Mouse (Mus musculus) hindbrain, embryonic 10.5 days (tissue): ENCODE data around the gene Zcchc9. TPM values are rescaled to one million over a fixed set of nuclear protein-coding genes. Genes with fewer than 3 reads are reported as not detected.
"Not testable (repeated sequence)": the region's sequence is repeated elsewhere in the genome, so short reads cannot be mapped to it uniquely, and the experiment has no call there.

Experiments
- DNase-seq: peaks from one replicate; pipeline ENCODE4 v3.0.0-alpha.2; 2017; ENCODE audit warnings: low spot score
- H3K27ac ChIP-seq: fragments of 300-500 bp; sonication (generic); 2 replicates; pipeline ENCODE4 v1.5.1; 2016; ENCODE audit warnings: mild to moderate bottlenecking, moderate library complexity
- H3K27me3 ChIP-seq: fragments of 300-500 bp; sonication (generic); 2 replicates; pipeline ENCODE4 v1.6.1; 2016; ENCODE audit warnings: mild to moderate bottlenecking; ENCODE audit not compliant: poor library complexity, insufficient read depth, severe bottlenecking
- H3K36me3 ChIP-seq: fragments of 300-500 bp; sonication (generic); 2 replicates; pipeline ENCODE4 v1.6.1; 2016; ENCODE audit warnings: mild to moderate bottlenecking, moderate library complexity
- H3K4me1 ChIP-seq: fragments of 300-500 bp; sonication (generic); replicated peaks from 2 replicates; pipeline ENCODE4 v1.6.1; 2016; ENCODE audit warnings: mild to moderate bottlenecking
- H3K4me3 ChIP-seq: fragments of 300-500 bp; sonication (generic); 2 replicates; pipeline ENCODE4 v1.5.1; 2016; ENCODE audit warnings: mild to moderate bottlenecking, moderate library complexity
- H3K9me3 ChIP-seq: fragments of 300-500 bp; sonication (generic); 2 replicates; pipeline ENCODE4 v1.6.1; 2016; ENCODE audit warnings: mild to moderate bottlenecking, moderate library complexity
- WGBS: fragments of 180-500 bp; shearing (Covaris S2); methylation state at CpG from one replicate; pipeline ENCODE4 v1.1.7; 2016; 5-methylcytosine and 5-hydroxymethylcytosine counted together
- polyA plus RNA-seq: library from polyadenylated mRNA; unstranded; fragments of >200 nt; fragmentation: Nextera tagmentation; extraction: Ambion mirVana; gene quantifications from 2 replicates; pipeline ENCODE4 v1.2.1, GENCODE M21; 2016

Gene Zcchc9
- polyA plus RNA-seq, 1 experiment from 2014 or later = 25.5 TPM

DNA sequence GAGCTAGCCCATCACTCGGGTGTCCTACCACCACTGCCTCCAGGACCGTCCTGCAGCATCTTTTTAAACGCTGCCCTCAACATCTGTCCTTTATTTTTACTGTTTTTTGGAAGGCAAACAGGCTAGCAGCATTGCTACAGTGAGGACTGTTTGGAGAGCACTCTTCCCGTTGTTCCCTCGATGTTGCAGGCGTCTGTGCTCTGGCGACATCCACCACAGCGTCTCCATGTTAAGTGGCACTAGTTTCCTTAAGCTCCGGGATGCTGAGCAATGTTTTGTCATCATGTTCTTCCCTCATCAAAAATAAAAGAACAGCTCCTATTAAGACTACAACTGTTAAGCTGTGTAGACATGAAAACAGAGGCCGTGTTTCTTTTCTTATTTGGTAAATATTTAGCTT lies 11.9 kb downstream of the Zcchc9 start:
- H3K27ac ChIP-seq = no peak overlapping the region

DNA sequence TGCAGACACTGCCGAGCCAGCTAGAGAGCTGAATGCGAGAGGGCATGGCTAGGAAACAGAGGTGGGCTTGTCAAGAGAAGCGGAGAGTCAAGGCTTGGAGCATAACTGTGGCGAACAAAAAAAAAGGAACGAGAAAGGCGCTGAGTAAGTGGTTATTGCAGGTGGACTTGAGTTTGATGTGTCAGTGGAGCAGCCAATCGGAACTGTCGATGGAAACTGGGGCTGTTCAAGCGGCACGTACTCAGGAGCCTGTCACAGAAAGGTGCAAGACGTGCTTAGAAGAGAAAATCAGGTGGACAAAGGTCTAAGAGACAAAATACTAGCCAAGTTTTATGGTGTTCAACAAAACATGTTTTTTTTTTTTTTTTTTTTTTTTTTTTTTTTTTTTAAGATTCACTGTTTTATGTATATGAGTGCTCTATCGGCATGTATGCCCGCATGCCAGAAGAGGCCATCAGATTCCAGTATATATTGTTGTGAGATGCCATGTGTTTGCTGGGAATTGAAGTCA lies 12.5 kb downstream of the Zcchc9 start:
- no peak for DNase-seq
- WGBS = 96% methylated on average over 13 of the region's 13 CpGs
- H3K4me3 ChIP-seq = no peak overlapping the region
- peaks cover 68% of the 10 kb centered on the region for H3K36me3 ChIP-seq
- no peak overlapping the region for H3K27ac ChIP-seq
- H3K4me1 ChIP-seq = no peaks in the 10 kb centered on the region
- H3K27me3 ChIP-seq = no peaks in the 10 kb centered on the region
- H3K9me3 ChIP-seq = no peaks in the 10 kb centered on the region

More for the DNA sequence above, 11.9 kb downstream of the Zcchc9 start:
- H3K4me3 ChIP-seq = no peak overlapping the region
- no peaks in the 10 kb centered on the region for H3K4me1 ChIP-seq
- no peak for DNase-seq
- WGBS = 92% methylated on average over 10 of the region's 10 CpGs
- H3K9me3 ChIP-seq = no peaks in the 10 kb centered on the region
- no peaks in the 10 kb centered on the region for H3K27me3 ChIP-seq
- H3K36me3 ChIP-seq = peaks cover 74% of the 10 kb centered on the region

DNA sequence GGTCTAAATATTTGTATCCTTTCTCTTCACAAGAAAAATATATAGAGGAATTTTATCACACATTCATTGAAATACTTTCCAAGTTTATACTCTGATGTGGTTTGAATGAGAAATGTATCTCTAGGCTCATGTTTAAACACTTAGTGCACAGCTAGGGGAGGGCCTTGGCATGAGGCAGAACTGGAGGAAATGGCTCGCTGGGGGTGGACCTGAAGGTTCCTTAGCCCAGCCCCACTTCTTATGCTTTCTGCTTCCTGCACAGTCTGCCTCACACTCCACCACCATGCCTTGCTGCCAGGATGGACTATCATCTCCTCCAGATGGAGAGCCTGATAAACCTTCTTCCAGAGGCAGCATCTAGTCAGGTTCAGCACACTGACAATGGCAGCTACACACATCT lies 15.5 kb downstream of the Zcchc9 start:
- H3K9me3 ChIP-seq = no peaks in the 10 kb centered on the region
- peaks cover 39% of the 10 kb centered on the region for H3K36me3 ChIP-seq
- no peaks in the 10 kb centered on the region for H3K4me1 ChIP-seq
- no peaks in the 10 kb centered on the region for H3K27me3 ChIP-seq
- H3K27ac ChIP-seq = no peak overlapping the region
- H3K4me3 ChIP-seq = no peak overlapping the region
- no peak for DNase-seq
- 97% methylated on average over 1 of the region's 1 CpGs for WGBS

DNA sequence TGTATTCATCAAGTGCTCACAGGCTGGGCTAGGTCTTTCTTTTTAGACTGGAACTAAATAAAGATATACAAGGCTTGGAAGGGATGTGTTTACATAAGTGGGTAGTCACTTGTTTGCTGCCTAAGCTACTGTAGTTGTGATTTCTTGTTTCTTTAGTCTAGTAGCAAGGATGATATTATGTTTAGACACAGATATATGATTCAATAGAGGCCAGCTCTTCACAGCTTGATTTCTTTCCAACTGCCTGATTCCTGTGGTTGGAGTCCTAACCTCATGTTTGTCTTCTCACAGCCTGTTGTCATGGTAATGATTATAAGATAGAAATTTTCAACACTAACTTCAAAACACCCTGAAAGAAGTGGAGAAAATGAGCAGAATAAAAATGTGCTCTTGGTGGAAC lies 27.6 kb downstream of the Zcchc9 start:
- H3K9me3 ChIP-seq = no peaks in the 10 kb centered on the region
- no peak overlapping the region for H3K4me3 ChIP-seq
- DNase-seq = no peak
- H3K36me3 ChIP-seq = no peaks in the 10 kb centered on the region
- no peaks in the 10 kb centered on the region for H3K4me1 ChIP-seq
- H3K27me3 ChIP-seq = no peaks in the 10 kb centered on the region
- H3K27ac ChIP-seq = no peak overlapping the region

DNA sequence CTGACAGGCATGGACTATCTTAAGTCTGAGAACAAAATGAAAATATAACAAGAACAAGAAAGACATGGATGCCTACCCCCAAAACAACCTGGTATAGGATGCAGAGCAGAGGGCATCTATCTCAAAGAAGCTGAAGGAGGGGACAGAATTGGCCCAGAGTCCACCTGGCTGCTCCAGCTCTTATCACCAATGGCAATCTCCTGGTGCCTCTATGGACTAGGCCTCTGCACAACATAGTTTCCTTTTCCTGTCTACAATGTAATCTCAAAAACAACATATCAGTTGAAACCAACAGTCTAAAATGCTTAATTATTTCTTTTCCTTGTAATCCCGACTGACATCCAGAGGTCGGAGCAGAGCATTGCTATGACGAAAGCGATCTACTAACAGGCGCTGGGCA lies 29.4 kb downstream of the Zcchc9 start:
- Histone ChIP-seq H3K36me3 (no peaks in the 10 kb centered on the region), H3K9me3 (no peaks in the 10 kb centered on the region), H3K4me3 (no peak overlapping the region), H3K4me1 (no peaks in the 10 kb centered on the region), H3K27me3 (no peaks in the 10 kb centered on the region), H3K27ac (no peak overlapping the region)
- no peak for DNase-seq
- 97% methylated on average over 5 of the region's 5 CpGs for WGBS

DNA sequence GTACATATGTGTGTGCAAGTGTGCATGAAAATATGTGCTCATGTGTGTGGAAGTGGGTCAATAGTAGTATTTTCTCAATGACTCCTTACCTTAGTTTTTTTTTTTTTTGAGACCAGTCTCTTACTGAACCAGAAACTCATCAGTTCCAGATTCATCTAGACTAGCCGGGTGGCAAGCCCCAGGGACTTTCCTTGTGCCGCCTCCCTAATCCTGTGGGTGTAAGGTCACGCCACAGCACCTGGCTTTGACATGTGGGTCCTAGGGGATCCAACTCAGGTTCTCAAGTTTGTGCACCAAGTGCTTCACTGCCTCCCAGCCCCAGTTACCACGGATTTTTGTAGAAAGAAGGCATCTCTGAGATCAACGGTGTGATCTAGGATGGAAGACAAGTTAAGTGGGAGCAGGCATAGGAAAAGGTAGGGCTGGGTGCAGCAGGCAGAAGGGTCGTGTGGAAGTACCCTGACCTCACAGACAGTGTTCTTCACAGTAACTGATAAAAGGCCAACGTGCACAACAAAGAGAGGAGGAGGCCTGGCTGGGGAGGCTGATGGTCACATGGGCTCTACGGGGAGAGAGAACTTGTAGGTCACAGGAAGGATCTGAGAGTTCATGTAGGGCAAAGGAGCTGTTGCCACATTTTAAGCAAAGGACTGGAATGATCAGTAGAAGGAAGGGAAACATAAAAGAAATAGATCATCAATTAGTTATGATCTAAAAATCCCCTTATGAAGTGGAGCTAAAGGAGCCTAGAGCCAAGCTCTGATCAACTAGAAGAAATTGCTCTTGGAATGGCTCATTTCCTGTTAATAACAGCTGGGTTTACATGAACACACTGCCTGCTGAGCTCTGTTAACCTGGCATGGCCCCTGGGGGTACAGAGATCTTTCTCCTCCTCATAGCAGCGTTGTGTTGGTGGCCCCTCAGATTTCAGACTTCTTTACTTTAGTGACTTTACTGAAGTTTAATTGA lies 38.5 kb downstream of the Zcchc9 start:
- Histone ChIP-seq H3K4me1 (no peaks in the 10 kb centered on the region), H3K27ac (no peak overlapping the region), H3K27me3 (no peaks in the 10 kb centered on the region), H3K9me3 (no peaks in the 10 kb centered on the region), H3K36me3 (no peaks in the 10 kb centered on the region), H3K4me3 (no peak overlapping the region)
- no peak for DNase-seq
- WGBS = 79% methylated on average over 9 of the region's 9 CpGs

DNA sequence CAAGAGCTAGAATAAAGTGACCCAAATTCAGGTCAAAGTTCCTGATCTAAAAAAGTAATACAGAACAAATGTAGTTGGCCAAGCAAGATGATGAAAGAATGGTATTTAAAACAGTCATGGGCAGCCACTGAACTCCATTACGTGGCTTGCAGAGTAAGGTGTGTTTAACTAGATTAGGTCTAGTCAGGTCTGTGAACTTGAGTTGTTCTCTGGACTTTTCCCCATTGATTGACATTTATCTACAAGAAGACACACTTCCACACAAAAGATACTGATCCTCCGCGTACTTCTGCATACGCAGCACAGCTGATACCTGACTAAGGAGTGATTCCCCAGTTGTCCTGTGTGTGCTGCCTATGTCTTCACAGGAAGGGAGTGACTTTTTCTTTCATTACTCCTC lies 41.9 kb downstream of the Zcchc9 start:
- H3K27me3 ChIP-seq = no peaks in the 10 kb centered on the region
- no peaks in the 10 kb centered on the region for H3K4me1 ChIP-seq
- H3K4me3 ChIP-seq = no peak overlapping the region
- no peak for DNase-seq
- H3K27ac ChIP-seq = no peak overlapping the region
- no peaks in the 10 kb centered on the region for H3K36me3 ChIP-seq
- H3K9me3 ChIP-seq = no peaks in the 10 kb centered on the region
- 94% methylated on average over 4 of the region's 4 CpGs for WGBS

DNA sequence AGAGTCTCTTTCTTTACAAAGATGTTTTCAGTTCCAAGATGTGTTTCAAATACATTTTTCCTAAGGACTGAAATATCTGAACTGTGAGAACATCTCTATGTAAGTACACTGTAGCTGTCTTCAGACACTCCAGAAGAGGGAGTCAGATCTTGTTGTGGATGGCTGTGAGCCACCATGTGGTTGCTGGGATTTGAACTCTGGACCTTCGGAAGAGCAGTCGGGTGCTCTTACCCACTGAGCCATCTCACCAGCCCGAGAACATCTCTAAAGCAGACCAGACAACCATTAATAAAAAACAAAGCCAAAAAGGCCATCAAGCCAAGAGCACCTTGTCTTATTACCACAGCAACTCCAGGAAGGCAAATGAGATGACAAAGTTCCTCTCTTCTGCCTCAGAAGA lies 43.9 kb downstream of the Zcchc9 start:
- not testable (repeated sequence) for H3K4me1 ChIP-seq, DNase-seq, H3K27ac ChIP-seq, H3K9me3 ChIP-seq, H3K4me3 ChIP-seq, H3K36me3 ChIP-seq, H3K27me3 ChIP-seq
- WGBS = 93% methylated on average over 3 of the region's 3 CpGs

DNA sequence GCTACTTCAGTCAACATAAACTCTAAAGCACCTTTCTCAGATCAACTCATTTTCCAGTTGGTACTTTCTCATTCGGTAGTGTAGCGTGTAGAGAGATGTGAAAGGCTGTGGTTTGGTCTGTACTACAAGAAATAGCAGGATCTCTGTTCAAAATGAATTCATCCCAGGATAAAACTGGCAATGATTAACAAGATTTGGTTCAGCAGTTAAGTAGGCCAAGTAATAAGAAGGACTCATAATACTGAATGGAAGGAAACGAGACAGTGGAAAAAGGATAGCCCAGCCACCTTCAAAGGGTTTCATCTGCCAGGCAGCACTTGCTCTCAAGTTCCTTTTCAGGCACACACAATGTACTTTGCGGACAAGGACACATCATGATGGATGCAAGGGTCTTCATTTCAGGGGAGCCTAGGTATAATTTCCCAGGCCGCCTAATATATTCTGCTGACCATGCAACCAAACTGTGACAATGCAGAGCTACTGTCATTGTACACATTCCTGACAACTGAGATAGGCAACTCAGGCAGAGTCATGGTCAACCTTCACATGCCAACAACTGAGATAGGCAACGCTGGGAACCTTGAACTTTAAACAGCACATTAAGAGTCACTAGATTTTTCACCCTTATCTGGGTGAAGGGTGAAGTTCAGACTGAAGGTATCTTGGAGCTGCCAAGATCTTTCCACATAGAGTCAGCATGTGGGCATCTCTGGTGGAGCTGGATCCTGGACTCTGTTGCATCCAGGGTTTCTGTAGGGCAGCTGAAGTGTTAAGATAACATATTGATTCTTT lies 45.7 kb downstream of the Zcchc9 start:
- no peak overlapping the region for H3K27ac ChIP-seq
- H3K4me3 ChIP-seq = no peak overlapping the region
- no peak for DNase-seq
- H3K27me3 ChIP-seq = no peaks in the 10 kb centered on the region
- H3K36me3 ChIP-seq = no peaks in the 10 kb centered on the region
- no peaks in the 10 kb centered on the region for H3K9me3 ChIP-seq
- WGBS = 91% methylated on average over 6 of the region's 6 CpGs
- no peaks in the 10 kb centered on the region for H3K4me1 ChIP-seq

DNA sequence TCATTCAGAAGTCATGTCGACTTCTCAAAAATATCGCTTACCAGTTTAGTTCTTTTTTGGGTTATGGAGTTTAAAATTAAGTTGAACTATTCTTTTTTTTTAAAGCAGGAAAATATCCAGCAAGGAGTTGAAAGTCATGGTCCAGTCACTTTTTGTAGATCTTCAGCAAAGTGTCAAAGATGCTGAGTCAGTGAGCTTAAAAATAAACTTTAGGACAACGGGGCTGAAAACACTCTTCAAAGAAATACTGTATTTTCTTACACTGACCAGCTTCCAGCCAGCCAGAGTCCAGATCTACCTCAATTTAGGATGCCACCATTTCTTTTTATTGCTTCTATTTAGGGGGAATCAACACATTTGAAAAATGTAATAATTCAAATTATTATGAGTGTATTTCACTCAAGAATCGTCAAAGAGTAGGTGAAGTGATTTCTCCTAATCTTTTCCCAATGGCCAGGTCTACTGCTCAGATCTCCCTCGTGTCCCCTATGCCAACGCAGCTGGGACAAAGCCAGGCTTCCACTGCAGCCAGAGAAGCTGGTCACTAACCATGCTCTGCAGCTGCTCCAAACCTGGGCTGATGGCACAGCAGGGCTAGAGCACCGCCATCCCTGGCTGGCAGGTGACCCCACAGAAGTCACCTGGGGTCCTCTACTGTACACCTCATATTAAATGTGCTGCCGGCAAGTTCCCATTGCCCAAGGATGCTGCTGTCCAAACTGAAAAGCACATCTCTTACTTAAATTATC lies 47.0 kb downstream of the Zcchc9 start:
- WGBS = 91% methylated on average over 8 of the region's 8 CpGs
- H3K27ac ChIP-seq = no peak overlapping the region
- H3K36me3 ChIP-seq = no peaks in the 10 kb centered on the region
- H3K9me3 ChIP-seq = no peaks in the 10 kb centered on the region
- H3K4me3 ChIP-seq = no peak overlapping the region
- DNase-seq = no peak
- no peaks in the 10 kb centered on the region for H3K27me3 ChIP-seq
- no peaks in the 10 kb centered on the region for H3K4me1 ChIP-seq

DNA sequence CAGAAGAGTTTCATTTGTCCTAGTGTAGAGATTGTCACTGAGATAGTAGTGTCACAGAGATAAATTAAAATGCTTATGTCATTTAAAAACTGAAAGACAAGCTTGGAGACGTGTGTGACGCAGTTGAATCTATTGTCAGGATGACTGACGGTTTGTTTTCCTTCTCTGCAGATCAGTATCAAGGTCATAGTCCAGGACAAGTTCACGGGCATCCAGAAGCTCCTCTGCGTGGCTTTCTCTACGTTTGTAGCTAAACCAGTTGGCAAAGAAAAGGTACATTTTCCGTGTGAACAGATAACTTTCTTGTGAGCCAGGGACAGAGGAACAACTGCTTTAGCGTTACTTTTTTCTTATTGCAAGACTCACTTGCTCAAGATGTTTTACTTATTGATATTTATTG lies 47.7 kb downstream of the Zcchc9 start:
- H3K9me3 ChIP-seq = no peaks in the 10 kb centered on the region
- no peaks in the 10 kb centered on the region for H3K4me1 ChIP-seq
- H3K27ac ChIP-seq = no peak overlapping the region
- H3K27me3 ChIP-seq = no peaks in the 10 kb centered on the region
- H3K36me3 ChIP-seq = no peaks in the 10 kb centered on the region
- no peak overlapping the region for H3K4me3 ChIP-seq
- WGBS = 78% methylated on average over 8 of the region's 8 CpGs
- no peak for DNase-seq

DNA sequence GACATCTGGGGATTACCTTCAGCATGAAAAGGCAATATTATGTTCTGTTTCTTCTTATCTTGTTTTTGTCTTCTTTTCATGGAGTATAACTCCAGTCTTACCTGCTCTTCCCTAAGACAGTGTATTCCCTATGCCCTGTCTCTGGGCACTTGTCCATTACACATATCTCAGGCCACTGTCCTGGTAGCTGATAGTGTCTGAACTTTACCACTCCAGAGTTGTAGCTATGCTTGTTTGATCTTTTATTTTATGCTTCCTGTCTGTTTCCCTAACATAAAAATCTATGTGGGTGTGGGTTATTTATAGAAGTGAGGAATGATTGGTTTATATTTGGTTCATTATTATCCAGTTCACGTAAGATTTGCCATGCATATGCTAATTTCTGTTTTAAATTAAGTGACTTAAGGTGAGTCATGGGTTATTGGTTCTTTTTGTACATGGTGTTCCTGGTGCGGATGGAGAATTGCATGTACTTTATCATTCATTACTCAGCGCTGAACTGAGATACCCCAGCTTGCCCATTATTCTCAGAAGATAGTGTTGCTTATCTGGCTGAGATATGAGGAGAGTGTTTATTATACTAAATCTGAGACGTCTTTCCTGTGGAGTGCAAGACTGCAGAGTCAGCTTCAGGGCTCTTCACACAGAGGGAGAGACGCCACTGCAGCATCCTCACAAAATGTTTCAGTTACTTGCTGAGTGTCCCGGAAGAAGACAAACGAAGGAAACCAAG lies 49.0 kb downstream of the Zcchc9 start:
- Histone ChIP-seq H3K9me3 (no peaks in the 10 kb centered on the region), H3K27me3 (no peaks in the 10 kb centered on the region), H3K36me3 (no peaks in the 10 kb centered on the region), H3K4me1 (no peaks in the 10 kb centered on the region), H3K27ac (no peak overlapping the region), H3K4me3 (no peak overlapping the region)
- WGBS = 85% methylated on average over 7 of the region's 7 CpGs
- no peak for DNase-seq
